Mouse (Mus musculus): ENCODE data around the gene Cmc2. TPM values are rescaled to one million over a fixed set of nuclear protein-coding genes. Genes with fewer than 3 reads are reported as not detected.

The Cmc2 gene
- polyA plus RNA-seq, 1 experiment from 2014 or later, result 82.7 TPM

GRCm38 (mm10) chr8:116946268-116946838 lies 25.1 kb upstream of the Cmc2 start:
- Histone ChIP-seq H3K36me3 (ENCODE audit: control insufficient read depth, insufficient read depth, low read length) (no peaks in the 10 kb centered on the region), H3K4me2 (ENCODE audit: low read depth, severe bottlenecking) (no peak overlapping the region), H3K4me1 (ENCODE audit: control insufficient read depth, insufficient read depth, low read length) (peaks cover 4% of the 10 kb centered on the region; the same call in 1 of the 2 replicates), H3K27me3 (ENCODE audit: control insufficient read depth, insufficient read depth, low read length) (no peaks in the 10 kb centered on the region), H3K4me3 (ENCODE audit: low read depth, low read length) (no peak overlapping the region), H3K9me3 (ENCODE audit: control insufficient read depth, low read length) (no peaks in the 10 kb centered on the region), H3K9ac (ENCODE audit: low read length) (no peak overlapping the region), H3K27ac (replicated peaks; ENCODE audit: low read depth, low read length) (no peak overlapping the region)
- DNase-seq (ENCODE audit: low spot score) (no peak), ATAC-seq (ENCODE audit: insufficient number of reproducible peaks, low FRiP score, low TSS enrichment, low read depth) (no peak)
- 83% methylated on average over 21 of the region's 21 CpGs for WGBS

GRCm38 (mm10) chr8:116945169-116945910 lies 24.1 kb upstream of the Cmc2 start:
- no peak overlapping the region for H3K4me3 ChIP-seq (ENCODE audit: low read depth, low read length)
- no peak for DNase-seq (ENCODE audit: low spot score)
- 86% methylated on average over 9 of the region's 9 CpGs for WGBS

GRCm38 (mm10) chr8:116944385-116944696 lies 23.1 kb upstream of the Cmc2 start:
- H3K9ac ChIP-seq (ENCODE audit: low read length), result no peak overlapping the region
- no peaks in the 10 kb centered on the region for H3K36me3 ChIP-seq (ENCODE audit: control insufficient read depth, insufficient read depth, low read length)
- H3K27me3 ChIP-seq (ENCODE audit: control insufficient read depth, insufficient read depth, low read length), result no peaks in the 10 kb centered on the region
- H3K4me2 ChIP-seq (ENCODE audit: low read depth, severe bottlenecking), result peak overlapping the region; percentile 95
- no peak overlapping the region for H3K27ac ChIP-seq (replicated peaks; ENCODE audit: low read depth, low read length)
- H3K9me3 ChIP-seq (ENCODE audit: control insufficient read depth, low read length), result no peaks in the 10 kb centered on the region
- H3K4me1 ChIP-seq (ENCODE audit: control insufficient read depth, insufficient read depth, low read length), result peaks cover 4% of the 10 kb centered on the region; the same call in 1 of the 2 replicates
- WGBS, result 19% methylated on average over 4 of the region's 4 CpGs
- no peak for ATAC-seq (ENCODE audit: insufficient number of reproducible peaks, low FRiP score, low TSS enrichment, low read depth)
- peak overlapping the region; percentile 95; the same call in 1 of the 2 replicates for H3K4me3 ChIP-seq (ENCODE audit: low read depth, low read length)
- no peak for DNase-seq (ENCODE audit: low spot score)

More at GRCm38 (mm10) chr8:116945169-116945910, 24.1 kb upstream of the Cmc2 start:
- no peak for ATAC-seq (ENCODE audit: insufficient number of reproducible peaks, low FRiP score, low TSS enrichment, low read depth)
- Histone ChIP-seq H3K27ac (replicated peaks; ENCODE audit: low read depth, low read length) (no peak overlapping the region), H3K9ac (ENCODE audit: low read length) (no peak overlapping the region), H3K36me3 (ENCODE audit: control insufficient read depth, insufficient read depth, low read length) (no peaks in the 10 kb centered on the region), H3K27me3 (ENCODE audit: control insufficient read depth, insufficient read depth, low read length) (no peaks in the 10 kb centered on the region), H3K9me3 (ENCODE audit: control insufficient read depth, low read length) (no peaks in the 10 kb centered on the region), H3K4me1 (ENCODE audit: control insufficient read depth, insufficient read depth, low read length) (peaks cover 4% of the 10 kb centered on the region; the same call in 1 of the 2 replicates), H3K4me2 (ENCODE audit: low read depth, severe bottlenecking) (no peak overlapping the region)

GRCm38 (mm10) chr8:116943555-116944384 lies 22.5 kb upstream of the Cmc2 start:
- Histone ChIP-seq H3K9ac (ENCODE audit: low read length) (peak overlapping the region; percentile 84), H3K27ac (replicated peaks; ENCODE audit: low read depth, low read length) (no peak overlapping the region)
- DNase-seq (ENCODE audit: low spot score), result peak; percentile 39

GRCm38 (mm10) chr8:116943161-116943554 lies 21.9 kb upstream of the Cmc2 start, which contains the start of gene Atmin:
Gene Atmin, plus strand, starts transcription at chr8:116943393.
- Histone ChIP-seq H3K9me3 (ENCODE audit: control insufficient read depth, low read length) (no peaks in the 10 kb centered on the region), H3K4me3 (ENCODE audit: low read depth, low read length) (peak within 1 kb of the TSS; percentile 95), H3K4me1 (ENCODE audit: control insufficient read depth, insufficient read depth, low read length) (peaks cover 4% of the 10 kb centered on the region; the same call in 1 of the 2 replicates), H3K27ac (replicated peaks; ENCODE audit: low read depth, low read length) (no peak within 1 kb of the TSS), H3K36me3 (ENCODE audit: control insufficient read depth, insufficient read depth, low read length) (no peaks in the 10 kb centered on the region), H3K27me3 (ENCODE audit: control insufficient read depth, insufficient read depth, low read length) (no peaks in the 10 kb centered on the region), H3K9ac (ENCODE audit: low read length) (peak within 1 kb of the TSS; percentile 84), H3K4me2 (ENCODE audit: low read depth, severe bottlenecking) (peak within 1 kb of the TSS; percentile 95)
- DNase-seq (ENCODE audit: low spot score), result peak; percentile 90
- ATAC-seq (ENCODE audit: insufficient number of reproducible peaks, low FRiP score, low TSS enrichment, low read depth), result peak; percentile 86
- under 1% methylated on average over 45 of the region's 46 CpGs for WGBS

More at GRCm38 (mm10) chr8:116943555-116944384, 22.5 kb upstream of the Cmc2 start:
- Histone ChIP-seq H3K27me3 (ENCODE audit: control insufficient read depth, insufficient read depth, low read length) (no peaks in the 10 kb centered on the region), H3K4me3 (ENCODE audit: low read depth, low read length) (peak overlapping the region; percentile 95), H3K36me3 (ENCODE audit: control insufficient read depth, insufficient read depth, low read length) (no peaks in the 10 kb centered on the region), H3K4me1 (ENCODE audit: control insufficient read depth, insufficient read depth, low read length) (peaks cover 4% of the 10 kb centered on the region; the same call in 1 of the 2 replicates), H3K4me2 (ENCODE audit: low read depth, severe bottlenecking) (peak overlapping the region; percentile 95), H3K9me3 (ENCODE audit: control insufficient read depth, low read length) (no peaks in the 10 kb centered on the region)
- peak; percentile 65 for ATAC-seq (ENCODE audit: insufficient number of reproducible peaks, low FRiP score, low TSS enrichment, low read depth)
- WGBS, result under 1% methylated on average over 62 of the region's 62 CpGs

- Histone ChIP-seq H3K9me3 (ENCODE audit: control insufficient read depth, low read length) (no peaks in the 10 kb centered on the region), H3K9ac (ENCODE audit: low read length) (no peak overlapping the region), H3K4me2 (ENCODE audit: low read depth, severe bottlenecking) (no peak overlapping the region), H3K27ac (replicated peaks; ENCODE audit: low read depth, low read length) (no peak overlapping the region), H3K36me3 (ENCODE audit: control insufficient read depth, insufficient read depth, low read length) (peaks cover 5% of the 10 kb centered on the region; the same call in 1 of the 2 replicates), H3K4me3 (ENCODE audit: low read depth, low read length) (no peak overlapping the region), H3K4me1 (ENCODE audit: control insufficient read depth, insufficient read depth, low read length) (peaks cover 4% of the 10 kb centered on the region; the same call in 1 of the 2 replicates), H3K27me3 (ENCODE audit: control insufficient read depth, insufficient read depth, low read length) (no peaks in the 10 kb centered on the region)
- DNase-seq (ENCODE audit: low spot score) (no peak), ATAC-seq (ENCODE audit: insufficient number of reproducible peaks, low FRiP score, low TSS enrichment, low read depth) (no peak)
- WGBS, result 80% methylated on average over 12 of the region's 12 CpGs
Observed at GRCm38 (mm10) chr8:116942284-116943058, 21.2 kb upstream of the Cmc2 start.

- Histone ChIP-seq H3K9me3 (ENCODE audit: control insufficient read depth, low read length) (no peaks in the 10 kb centered on the region), H3K27me3 (ENCODE audit: control insufficient read depth, insufficient read depth, low read length) (no peaks in the 10 kb centered on the region), H3K27ac (replicated peaks; ENCODE audit: low read depth, low read length) (no peak overlapping the region), H3K9ac (ENCODE audit: low read length) (no peak overlapping the region), H3K36me3 (ENCODE audit: control insufficient read depth, insufficient read depth, low read length) (peaks cover 29% of the 10 kb centered on the region; the same call in 1 of the 2 replicates), H3K4me2 (ENCODE audit: low read depth, severe bottlenecking) (no peak overlapping the region), H3K4me3 (ENCODE audit: low read depth, low read length) (no peak overlapping the region), H3K4me1 (ENCODE audit: control insufficient read depth, insufficient read depth, low read length) (no peaks in the 10 kb centered on the region)
- WGBS, result 88% methylated on average over 6 of the region's 6 CpGs
- ATAC-seq (ENCODE audit: insufficient number of reproducible peaks, low FRiP score, low TSS enrichment, low read depth) (no peak), DNase-seq (ENCODE audit: low spot score) (no peak)
Observed at GRCm38 (mm10) chr8:116935506-116935905, 14.3 kb upstream of the Cmc2 start.
